Mouse (Mus musculus): Measurements from ENCODE around the gene A630095N17Rik.

DNA sequence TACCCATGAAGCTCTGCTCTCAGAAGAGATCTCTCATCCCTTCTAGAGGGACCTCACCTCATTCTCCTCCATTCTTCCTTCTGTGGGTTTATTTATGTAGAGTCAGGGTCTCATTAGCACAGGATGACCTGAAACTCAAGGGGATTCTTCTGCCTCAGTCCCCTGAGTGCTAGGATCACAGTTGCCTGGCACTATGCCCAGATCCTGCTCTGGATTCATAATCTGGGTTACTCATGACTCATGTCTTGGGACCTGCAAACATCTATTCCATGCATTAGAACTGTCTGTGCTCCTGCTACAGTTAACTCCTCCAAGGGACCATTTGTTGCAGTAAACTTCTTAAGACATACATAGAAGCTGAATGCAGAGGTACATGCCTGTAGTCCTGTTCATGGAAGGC is 29.4 kb upstream of the A630095N17Rik start:
- TF ChIP-seq POLR2A (IDR thresholded peaks at IDR 0.05; ENCODE audit: control insufficient read depth, extremely low read depth, insufficient read depth, low read length, poor library complexity) (no peak), CTCF (IDR thresholded peaks at IDR 0.05; ENCODE audit: borderline replicate concordance, control insufficient read depth, extremely low read depth, insufficient read depth, low read length, poor library complexity) (no peak)
